Mouse (Mus musculus) adrenal gland, postnatal 10 days (tissue): ENCODE results near the gene Dnttip1. TPM values are rescaled to one million over a fixed set of nuclear protein-coding genes. Genes with fewer than 3 reads are reported as not detected.
A peak's percentile ranks its signal among the peaks of the same experiment; 100 is the strongest.
"Not testable (repeated sequence)": the region's sequence is repeated elsewhere in the genome, so short reads cannot be mapped to it uniquely, and the experiment has no call there.

Experiments
- DNase-seq: peaks from one replicate; pipeline ENCODE4 v3.0.0; 2021; ENCODE audit warnings: mixed read lengths
- total RNA-seq, 2 experiments: library from RNA; stranded (reverse); gene quantifications; 2 replicates each; pipeline ENCODE4 v1.2.3; 2021

Dnttip1 gene
- total RNA-seq, 2 experiments from 2014 or later: 39.1 to 42.1 TPM

DNA sequence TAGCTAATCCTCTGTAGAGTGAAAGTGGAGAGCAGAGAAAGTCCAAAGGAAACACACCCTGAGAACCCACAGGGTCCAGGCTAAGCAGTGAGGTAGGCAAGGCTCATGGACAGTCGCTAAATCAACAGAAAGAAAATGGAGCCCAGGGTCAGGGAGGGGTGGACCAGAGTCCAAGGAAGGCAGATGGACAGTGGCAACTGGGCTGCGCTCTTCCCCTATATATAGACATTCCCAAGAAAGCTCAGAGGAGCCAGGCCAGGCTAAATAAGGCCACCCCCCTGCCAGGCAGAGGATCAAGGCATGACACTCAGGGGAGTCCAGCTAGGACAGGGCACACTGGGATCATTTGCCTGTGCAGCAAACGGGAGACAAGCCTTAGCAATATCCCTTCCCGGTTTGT, 36.1 kb downstream of the Dnttip1 start:
- DNase-seq: no peak

DNA sequence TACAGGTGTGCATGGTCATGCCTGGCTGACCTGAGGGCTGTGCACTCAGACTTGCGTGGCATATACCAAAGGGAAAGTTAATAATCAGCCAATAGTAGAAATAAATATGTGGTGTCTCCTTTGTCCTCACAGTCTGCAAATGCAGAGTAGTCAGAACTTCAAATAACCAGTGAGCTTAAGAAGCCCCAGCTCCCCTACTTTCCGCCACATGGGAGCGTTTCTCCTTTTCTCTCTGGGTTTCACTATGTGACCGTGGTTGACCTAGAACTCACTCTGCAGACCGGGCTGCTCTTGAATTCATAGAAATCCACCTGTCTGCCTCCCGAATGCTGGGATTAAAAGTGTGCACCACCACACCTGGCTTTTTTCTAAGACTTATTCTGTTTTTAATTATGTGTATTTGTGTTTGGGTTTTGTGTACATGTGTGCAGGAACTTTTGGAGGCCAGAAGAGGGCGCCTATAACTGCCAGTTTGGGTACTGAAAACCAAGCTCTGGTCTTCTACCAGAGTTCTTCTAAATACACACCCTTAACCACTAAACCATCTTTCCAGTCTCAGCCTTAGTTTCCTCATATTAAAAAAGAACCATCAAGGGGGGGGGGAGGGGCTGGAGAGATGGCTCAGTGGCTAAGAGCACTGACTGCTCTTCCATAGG, 38.3 kb downstream of the Dnttip1 start:
- no peak for DNase-seq

DNA sequence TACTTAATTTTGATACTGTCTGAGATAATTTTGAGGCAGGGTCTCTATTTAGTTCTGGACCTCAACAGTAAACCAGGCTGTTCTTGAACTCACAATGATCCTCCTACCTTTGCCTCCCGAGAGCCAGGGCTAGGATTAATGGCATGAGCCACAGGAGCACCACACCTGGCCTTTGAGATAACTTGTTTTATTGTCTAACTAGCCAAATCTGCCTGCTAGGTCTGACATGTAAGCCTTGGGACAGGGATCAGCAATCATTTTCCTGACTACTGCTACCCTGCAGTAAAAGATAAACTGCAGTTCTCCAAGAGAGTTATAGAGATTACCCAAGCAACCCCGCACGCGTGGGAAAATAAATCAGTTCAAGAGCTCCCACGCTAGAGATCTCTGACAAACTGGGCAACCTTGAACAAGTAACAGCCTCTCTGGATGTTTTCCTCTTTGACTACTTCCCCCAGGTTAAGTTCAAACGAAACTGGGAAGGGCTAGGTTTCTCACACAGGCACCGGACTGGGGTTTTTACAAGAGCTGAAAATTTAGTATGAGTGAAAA, 39.2 kb downstream of the Dnttip1 start:
- no peak for DNase-seq

DNA sequence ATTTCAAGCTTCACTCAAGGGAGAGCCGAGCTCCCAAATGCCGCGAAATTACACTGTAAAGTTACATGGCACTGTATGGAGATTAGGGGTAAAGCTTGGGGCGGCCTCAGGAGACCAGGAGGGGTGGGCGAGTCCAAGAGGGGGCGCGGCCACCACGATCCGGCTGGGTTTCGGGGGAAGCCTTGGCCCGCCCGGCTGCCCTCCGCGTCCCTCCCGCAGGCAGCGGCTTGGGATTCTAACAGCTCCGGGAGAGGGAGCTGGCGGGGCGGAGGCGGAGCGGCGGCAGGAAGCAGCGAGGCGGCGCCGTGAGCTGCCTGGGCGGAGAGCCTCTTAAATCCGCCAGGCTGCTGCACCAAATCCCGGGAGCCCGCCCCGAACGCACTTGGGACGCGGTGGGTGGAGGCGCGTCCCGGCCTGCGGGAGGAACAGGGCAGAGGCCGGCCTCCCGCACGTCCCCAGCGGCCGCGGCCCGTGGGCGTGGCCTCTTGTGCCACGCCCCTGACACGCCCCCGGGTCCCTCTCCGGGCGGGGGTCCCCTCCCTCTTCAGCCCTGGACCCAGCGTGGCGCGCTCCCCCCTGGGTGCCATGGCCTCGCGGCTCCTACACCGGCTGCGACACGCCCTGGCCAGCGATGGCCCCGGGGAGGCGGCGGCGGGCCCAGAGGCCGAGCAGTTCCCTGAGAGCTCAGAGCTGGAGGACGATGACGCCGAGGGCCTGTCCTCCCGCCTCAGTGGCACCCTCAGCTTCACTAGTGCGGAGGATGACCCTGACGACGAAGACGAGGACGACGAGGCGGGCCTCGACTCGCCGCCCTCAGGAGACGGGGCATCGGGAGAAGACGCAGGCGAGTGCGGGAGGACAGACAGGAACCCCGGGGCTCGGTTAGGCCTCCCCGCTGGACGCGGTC, 40.0 kb downstream of the Dnttip1 start, which contains the start of gene Snx21:
Gene Snx21, plus strand, starts transcription at position 343 of the 907 bp plus-strand sequence.
- DNase-seq: peak; percentile 96

DNA sequence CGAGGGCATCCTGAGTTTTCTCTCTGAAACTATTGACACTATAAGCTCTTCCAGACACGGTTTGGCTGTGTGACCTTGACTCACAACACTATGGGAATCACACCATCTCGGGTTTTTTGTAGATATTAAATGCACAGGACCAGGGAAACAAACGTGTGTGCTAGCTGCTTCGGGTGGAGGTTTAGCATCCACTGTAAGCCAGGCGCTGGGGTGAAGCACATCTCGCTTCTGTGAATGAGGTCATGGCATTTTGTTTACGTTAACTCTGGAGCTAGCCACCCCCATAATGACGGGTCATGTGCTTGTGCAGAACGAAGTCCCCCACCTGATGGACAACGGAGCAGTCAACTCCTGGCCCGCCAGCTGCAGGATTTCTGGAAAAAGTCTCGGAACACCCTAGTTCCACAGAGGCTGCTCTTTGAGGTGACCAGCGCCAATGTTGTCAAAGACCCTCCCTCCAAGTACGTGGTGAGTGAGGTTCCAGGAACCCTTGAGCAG, 40.7 kb downstream of the Dnttip1 start:
- DNase-seq: no peak

DNA sequence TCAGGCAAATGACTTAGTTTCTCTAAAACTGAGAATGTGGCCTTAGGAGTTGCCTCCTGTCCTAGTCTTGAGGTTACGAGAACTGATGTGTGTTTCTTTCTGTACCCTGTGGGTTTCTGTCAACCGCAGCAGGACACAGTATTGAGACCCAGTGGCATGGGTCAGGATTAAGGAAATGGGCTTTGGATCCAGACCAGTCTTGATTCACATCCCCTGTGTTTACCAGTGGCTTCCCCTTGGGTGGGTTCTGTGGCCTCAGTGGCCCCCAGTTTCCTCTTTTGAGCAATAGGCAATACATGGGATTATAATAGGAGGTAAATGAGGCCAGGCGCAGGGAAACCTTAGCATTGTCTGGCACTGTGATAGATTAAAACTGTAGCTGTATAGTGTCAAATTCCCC, 41.2 kb downstream of the Dnttip1 start:
- DNase-seq: no peak

DNA sequence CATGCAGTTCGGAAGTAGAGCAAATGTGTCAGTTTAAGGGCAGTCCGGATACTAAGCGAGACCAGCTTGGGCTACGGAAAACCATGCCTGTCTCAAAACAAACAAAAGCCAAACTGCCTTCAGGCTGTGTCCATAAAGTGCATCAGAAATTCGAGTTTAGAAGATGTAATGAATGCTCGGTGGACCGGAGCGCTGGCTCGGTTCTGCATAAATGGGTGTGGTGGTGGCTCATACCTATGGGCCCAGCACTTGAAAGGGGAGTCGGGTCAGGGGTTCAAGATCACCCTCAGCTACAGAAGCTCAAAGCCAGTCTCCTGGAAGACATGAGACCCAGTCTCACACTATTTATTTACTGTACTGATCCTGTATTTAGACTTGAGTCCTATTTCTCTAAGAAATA, 42.0 kb downstream of the Dnttip1 start:
- no peak for DNase-seq

DNA sequence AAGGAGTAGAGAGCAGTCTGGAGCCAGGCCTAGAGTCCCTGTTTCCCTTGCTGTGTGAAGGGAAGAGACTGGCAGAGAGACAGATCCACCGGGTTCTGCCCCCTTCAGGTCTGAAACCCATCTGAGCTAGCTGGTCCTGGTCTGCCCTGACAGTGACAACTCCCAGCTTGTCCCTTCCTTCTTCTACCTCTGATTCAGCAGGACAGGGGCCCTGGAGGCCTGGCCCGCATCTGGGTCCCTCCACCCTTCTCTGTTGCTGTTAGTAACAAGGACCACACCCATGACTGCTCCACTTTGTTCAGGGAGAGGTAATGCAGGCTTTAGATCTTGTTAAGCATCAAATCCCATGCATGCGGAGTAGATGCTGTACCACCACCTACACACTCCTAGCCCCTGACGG, 42.6 kb downstream of the Dnttip1 start:
- DNase-seq: no peak

DNA sequence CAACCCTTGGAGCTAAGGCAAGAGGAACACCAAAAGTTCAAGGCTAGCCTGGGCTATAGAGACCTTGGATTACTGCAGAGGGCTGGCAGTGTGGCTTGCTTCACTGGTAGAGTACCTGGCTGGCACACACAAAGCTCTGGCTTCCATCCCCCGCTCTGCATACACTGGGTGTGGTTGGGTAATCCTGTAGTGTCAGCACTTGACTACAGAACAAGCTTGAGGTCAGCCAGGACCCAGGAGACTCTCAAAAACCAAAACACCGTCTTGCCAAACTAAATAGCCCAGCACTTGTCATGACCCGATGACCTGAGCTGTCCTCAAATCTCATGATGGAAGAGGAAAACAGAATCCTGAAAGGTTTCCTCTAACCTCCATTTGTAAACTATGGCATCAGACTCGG, 44.7 kb downstream of the Dnttip1 start:
- peak; percentile 72 for DNase-seq

DNA sequence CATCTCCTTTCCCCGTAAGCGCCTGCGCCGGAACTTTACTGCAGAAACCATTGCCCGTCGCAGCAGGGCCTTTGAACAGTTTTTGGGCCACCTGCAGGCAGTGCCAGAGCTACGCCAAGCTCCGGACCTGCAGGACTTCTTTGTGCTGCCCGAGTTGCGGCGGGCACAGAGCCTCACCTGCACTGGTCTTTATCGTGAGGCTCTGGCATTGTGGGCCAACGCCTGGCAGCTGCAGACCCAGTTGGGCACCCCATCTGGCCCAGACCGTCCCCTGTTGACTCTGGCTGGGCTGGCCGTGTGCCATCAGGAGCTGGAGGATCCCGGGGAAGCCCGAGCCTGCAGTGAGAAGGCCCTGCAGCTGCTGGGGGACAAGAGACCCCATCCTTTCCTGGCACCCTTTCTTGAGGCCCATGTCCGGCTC, 46.1 kb downstream of the Dnttip1 start:
- DNase-seq: peak; percentile 48

DNA sequence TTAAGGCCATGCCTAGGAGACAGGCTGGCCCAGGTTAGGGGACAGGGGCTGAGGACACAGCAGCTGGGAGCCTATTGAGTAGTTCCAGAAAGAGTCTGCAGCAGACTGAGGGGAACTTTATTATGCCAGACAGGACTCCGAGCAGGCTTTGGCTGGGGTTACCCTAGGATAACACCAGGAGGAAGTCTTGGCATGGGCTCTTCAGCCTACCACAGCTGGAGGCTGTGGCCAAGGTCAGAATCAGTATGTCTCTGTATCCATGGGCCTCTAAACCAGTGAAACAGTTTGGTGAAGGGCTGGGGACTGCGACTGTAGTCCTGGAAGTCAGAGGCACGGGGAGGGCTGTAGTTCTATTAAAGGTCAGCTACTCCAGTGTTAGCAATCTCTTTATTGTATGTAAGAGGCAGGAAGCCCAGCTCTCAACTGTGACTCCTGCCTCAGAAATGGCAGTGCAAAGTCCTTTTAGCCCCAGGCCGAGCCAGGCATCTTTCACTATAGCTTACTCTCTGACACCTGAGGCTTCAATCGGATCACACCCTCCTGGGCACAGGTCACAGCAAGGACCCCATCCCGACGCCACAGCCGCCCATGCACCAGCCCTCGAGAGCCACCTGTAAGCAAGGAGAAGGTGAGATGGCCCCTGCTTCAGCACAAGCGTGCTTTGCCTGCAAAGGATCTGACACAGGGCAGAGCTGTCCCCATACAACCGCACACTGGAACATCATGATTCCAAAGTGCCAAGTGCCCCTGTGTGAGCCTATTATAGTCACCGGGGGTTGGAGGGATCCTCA, 46.8 kb downstream of the Dnttip1 start:
- peak; percentile 53 for DNase-seq

DNA sequence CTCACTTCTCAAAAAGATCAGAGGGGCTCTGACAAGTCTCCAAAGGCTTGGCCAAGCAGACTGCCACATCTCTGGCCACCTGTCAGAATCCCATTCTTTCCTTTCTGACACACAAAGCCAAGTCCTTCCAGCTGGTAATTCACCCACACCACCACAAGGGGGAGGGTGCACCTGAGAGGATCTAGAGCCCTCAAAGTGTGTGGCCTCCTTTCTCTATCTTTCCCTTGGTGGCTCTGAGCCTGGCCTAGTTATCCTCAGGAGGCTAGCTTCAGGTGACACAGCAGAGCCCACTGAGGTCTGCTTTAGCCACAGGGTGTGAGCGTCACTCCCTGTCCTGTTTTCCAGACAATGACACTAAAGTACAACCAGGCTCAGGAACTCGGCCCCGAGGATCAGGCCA, 47.5 kb downstream of the Dnttip1 start:
- DNase-seq: peak; percentile 77

DNA sequence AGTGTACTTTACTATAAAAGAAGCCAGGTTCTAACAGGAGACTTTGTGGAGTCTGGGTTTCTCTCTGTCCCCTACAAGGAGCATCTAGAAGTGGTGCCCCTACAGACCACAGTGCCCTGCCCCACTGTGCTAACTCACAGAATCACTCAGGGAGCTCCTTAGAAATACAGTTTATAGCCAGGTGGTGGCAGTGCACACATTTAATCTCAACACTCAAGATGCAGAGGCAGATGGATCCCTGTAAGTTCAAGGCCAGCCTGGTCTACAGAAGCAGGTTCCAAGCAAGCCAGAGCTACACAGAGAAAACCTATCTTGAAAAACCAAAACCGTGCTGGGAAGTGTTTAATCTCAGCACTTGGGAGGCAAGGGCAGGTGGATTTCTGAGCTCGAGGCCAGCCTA, 48.0 kb downstream of the Dnttip1 start:
- DNase-seq: no peak

DNA sequence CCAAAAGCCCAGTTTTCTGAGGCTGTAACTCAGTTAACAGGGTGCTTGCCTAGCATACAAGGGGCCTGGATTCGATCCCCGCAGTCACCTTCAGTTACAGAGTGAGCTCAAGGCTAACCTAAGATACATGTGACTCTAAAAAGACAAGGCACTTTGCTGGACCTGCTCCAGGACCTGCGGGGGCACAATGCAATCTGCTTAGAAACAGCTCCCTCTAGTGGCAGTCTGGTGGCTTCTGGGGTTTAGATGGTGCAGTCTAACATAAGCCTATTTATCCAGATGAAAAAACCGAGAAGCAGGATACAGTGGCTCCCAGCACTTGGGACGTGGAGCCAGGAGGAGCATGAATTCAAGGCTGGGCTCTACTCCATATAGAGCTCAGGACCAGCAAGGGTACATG, 48.5 kb downstream of the Dnttip1 start:
- peak; percentile 92 for DNase-seq

DNA sequence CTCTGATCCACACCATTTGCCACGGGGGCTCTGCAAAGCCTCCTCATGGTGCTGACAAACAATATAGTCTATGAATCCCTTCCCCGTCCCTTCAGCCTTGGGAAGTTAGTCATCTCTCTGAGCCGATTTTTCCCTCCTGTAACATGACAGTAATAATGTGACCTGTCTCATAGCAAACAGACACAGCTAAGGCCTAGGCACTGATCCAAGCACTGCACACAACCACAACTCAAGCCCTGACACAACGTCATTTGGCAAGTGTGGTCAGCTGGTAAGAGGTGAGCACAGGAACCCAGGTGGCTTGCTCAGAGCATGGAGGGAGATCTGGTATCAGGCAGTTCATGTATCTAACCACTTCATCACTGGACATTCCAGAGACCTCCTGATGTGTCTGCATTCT, 50.1 kb downstream of the Dnttip1 start:
- DNase-seq: no peak

DNA sequence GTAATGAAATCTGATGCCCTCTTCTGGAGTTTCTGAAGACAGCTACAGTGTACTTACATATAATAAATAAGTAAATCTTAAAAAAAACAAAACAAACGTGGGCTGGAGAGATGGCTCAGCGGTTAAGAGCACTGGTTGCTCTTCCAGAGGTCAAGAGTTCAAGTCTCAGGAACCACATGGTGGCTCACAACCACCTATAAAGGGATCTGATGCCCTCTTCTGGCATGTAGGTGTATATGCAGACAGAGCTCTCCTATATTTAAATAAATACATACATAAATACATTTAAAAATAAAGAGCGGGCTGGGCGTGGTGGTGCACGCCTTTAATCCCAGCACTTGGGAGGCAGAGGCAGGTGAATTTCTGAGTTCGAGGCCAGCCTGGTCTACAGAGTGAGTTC, 52.8 kb downstream of the Dnttip1 start:
- DNase-seq: not testable (repeated sequence)

DNA sequence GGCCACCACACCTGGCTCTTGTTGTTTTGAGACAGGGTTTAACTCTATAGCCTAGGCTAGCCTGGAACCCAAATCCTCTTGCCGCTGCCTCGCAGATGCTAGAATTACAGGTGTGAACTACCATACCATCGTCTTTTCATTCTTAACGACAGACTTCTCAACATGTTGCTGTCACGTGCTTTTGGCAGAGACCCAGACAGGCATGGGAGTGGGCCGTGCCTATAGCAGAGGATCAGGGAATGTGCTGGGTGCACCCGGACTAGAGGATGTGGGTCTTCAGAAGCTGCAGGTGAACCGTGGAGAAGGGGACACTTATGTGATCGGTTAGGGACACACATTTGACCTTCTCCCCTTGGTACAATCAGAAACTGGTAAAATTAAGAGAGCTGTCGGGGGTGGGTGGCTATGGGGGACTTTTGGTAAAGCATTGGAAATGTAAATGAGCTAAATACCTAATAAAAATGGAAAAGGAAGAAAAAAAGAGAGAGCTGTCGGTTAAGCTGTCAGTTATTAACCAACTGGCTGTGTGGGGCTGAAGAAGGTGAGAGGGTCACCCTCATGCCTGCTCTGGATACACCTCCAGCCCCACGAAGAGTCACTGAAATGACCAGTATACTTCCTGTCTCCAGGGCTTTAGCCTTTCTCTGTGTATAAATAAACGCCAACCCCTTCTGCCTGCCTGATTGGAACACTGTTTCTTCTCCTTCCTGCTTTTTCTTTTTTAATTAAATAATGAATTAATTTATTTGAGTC, 54.6 kb downstream of the Dnttip1 start:
- DNase-seq: no peak

DNA sequence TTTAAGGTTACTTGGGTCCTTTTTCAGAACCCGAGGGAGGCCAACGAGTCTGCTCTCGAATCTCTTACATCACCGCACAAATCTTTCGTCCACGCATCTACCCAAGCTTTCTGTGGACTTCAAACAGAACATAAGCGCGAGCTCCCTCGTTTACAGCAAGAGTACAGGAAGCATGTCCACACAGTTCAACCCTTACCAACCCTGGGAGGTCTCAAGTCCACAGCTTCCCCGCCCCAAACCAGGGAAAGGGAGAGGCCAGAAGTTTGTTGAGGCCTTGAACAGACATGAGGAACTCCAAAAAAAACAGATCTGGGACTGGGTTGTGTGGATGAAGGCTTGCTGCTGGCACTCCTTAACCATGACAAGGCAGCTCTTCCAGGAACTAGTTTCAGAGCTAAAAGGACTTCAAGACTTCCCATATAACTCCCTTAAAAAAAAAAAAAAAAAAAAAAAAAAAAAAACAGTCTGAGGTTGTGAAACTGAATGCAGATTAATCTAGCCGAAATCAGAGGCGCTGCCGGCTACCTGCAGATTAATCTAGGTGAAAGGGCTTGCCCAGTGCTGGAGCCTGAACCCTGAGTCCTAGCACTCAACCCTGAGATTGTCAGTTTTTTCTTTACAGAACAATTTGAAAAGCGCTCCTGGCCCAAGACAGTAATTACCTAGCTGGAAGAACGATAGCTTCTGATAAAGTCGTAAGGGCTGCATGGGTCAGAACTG, 57.6 kb downstream of the Dnttip1 start:
- no peak for DNase-seq

DNA sequence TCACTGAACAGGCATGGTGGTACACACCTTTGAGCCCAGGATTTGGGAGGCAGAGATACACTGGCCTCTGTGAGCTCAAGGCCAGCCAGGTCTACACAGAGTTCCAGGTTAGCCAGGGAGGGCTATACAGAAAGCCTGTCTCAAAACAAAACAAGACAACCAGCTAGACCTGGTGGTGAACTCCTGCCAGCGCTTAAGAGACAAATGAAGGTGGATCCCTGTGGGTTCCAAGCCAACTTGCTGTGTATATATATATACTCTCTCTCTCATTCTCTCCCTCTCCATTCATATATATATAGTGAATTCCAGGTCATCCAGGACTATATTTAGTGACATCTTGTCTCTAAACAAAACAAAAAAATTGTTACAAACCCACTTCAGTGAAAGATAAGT, 58.1 kb downstream of the Dnttip1 start:
- no peak for DNase-seq

DNA sequence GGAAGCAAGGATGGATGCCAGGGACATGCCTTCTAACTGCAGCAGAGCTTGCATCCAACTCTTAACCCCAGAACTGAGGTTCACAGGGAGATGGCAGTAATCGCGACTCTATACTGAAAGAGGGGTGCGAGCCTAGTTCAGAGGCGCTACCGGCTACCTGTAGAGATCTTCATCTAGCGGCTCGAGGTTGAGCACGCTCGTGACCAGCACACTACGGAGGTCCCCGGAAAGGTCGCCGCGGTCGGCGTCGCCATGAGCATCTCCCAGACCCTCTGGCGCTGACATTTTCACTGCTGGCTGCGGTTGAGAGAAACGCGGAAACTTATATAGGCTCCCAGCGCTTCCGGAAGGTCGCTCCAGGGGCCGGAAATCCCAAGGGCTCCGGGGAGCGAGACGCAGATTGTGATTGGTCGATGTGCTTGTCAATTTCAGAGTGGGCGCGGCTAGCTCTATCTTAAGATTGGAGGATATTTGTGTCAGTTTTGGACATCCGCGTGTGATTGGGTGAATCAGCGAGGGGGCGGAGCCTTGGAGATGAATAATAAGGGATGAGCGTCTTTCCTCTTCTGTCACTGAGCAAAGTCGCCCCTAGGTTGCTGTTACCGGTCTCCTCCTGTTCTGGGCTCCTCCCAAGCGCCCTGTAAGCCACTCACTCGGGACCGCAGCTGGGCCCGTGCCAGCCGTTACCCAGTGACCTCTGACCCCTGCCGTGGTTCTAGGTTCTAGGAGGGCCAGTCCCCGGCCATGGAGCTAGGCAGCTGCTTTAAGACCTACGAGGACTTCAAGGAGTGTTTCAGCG, 58.9 kb downstream of the Dnttip1 start, which contains the start of the genes Acot8 and Zswim3:
Gene Acot8, minus strand, starts transcription at position 350 of the 799 bp plus-strand sequence.
Gene Zswim3, plus strand, starts transcription at position 566 of the 799 bp plus-strand sequence.
- peak; percentile 98 for DNase-seq
